Mouse (Mus musculus): ENCODE results near the gene Cdh5.
"Not testable (repeated sequence)": the region's sequence is repeated elsewhere in the genome, so short reads cannot be mapped to it uniquely, and the experiment has no call there.

The Cdh5 gene

GRCm38 (mm10) chr8:104093336-104093735, 8.1 kb upstream of the Cdh5 start:
- DNase-seq: no peak

- no peak for DNase-seq
Observed at GRCm38 (mm10) chr8:104095595-104095994, 5.8 kb upstream of the Cdh5 start.

GRCm38 (mm10) chr8:104096644-104097043, 4.8 kb upstream of the Cdh5 start:
- DNase-seq: no peak

GRCm38 (mm10) chr8:104098671-104099346, 2.6 kb upstream of the Cdh5 start:
- no peak for DNase-seq

GRCm38 (mm10) chr8:104099347-104100099, 1.9 kb upstream of the Cdh5 start:
- peak; percentile 50 to 64 for DNase-seq

GRCm38 (mm10) chr8:104100724-104101123, 701 bp upstream of the Cdh5 start:
- not testable (repeated sequence) for DNase-seq

DNA sequence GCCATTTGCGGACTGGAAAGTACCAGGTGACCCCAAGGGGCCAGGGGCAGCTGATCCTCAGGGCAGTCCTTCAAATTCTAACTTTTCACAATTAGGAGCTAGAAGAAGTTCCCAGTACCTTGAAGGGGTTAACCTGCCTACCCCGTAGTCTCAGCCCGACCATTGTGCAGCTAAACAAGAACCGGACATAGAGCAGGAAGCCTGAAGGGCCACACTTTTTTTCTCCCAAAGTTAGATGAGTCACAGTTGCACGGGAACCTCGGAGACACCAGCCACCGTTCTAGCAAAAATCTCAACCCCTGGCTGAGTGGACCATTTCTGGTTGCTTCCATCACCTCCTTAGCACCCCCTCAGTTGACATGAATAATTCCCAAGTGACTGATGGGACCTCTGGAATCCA, 2.0 kb downstream of the Cdh5 start:
- no peak for DNase-seq

GRCm38 (mm10) chr8:104105768-104106167, 4.3 kb downstream of the Cdh5 start:
- DNase-seq: no peak

DNA sequence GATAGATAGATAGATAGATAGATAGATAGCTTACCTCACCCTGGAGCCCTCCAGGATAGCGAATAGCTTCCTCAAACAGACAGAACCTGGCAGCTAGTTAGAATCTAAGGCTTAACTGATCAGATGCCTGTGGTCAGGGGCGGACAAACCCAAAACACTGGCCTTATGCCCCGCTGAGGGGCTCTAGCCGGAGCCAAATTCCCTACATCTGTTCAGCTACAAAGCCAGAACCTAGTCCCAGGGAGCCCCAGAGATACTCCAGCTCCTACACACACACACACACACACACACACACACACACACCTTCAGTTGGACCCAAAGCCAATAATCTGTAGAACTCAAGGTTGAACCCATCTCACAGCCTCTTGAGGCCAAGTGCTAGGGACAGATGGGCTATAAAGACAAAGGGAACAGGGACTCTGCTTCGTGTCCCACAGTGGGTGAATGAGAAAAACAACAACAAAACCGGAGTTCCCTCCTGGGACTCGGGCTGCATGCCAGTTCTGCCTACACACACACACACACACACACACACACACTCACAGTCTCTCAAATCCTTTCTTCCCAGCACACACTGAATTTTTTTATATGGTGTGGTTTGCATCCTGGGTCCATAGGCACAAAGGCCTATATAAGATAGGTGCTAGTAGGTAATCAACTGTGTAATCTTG, 5.0 kb downstream of the Cdh5 start:
- no peak for DNase-seq

DNA sequence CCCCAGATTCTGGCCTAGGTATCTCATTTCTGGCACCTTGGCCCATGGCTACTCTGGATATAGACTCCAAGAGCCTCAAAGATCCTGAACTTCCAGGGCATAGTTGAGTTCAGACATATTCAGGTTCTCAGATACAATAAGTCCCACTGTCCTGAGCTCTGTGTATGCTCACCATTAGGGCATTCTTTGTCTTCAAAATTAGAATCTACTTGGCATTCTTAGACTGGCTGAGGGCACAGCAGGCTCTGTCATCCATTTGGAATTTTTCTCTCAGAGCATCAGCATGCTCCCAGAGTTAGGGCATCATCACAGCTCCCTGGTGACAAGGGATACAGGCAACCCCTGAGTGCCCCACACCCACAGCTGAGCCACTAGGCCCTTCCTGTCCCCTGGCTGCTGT, 5.7 kb downstream of the Cdh5 start:
- no peak for DNase-seq

GRCm38 (mm10) chr8:104108048-104108447, 6.6 kb downstream of the Cdh5 start:
- no peak for DNase-seq

GRCm38 (mm10) chr8:104110498-104111134, 9.2 kb downstream of the Cdh5 start:
- peak in 1 of 2 experiments; percentile 8 for DNase-seq

DNA sequence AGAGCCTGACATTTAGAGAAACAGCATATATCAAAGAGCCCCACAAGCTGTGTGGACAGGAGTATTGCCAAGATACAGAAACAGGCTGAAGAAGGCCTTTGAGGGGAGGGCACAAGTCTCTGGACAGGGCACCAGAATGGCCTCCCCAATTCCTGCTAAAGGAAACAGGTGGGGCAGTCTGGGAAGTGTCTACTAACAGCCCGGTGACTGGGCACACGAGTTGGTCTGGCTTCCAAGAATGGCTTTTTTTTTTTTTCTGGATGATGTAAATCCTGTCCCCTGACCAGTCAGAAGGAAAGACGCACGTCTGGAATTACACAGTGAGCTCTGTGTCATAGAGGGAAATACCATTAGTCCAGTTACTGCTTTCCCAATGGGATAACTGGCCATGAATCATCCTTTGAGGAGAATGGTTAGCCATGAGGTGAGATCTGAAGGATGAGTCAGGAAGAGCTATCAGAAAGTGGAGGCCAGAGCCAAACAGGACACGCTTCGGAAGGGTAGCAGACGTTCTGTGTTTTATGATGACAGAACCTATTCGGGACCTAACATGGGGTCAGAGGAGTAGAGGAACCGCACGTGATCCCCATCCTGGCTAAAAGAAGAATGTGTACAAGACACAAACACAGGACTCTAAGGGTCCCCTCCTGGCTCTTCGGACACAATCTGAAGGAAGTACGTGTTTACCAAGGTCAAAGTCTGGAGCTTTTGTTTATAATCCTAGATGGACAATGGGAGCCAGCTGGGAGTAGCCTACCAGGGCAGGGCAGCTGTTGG, 20.4 kb downstream of the Cdh5 start:
- no peak for DNase-seq

DNA sequence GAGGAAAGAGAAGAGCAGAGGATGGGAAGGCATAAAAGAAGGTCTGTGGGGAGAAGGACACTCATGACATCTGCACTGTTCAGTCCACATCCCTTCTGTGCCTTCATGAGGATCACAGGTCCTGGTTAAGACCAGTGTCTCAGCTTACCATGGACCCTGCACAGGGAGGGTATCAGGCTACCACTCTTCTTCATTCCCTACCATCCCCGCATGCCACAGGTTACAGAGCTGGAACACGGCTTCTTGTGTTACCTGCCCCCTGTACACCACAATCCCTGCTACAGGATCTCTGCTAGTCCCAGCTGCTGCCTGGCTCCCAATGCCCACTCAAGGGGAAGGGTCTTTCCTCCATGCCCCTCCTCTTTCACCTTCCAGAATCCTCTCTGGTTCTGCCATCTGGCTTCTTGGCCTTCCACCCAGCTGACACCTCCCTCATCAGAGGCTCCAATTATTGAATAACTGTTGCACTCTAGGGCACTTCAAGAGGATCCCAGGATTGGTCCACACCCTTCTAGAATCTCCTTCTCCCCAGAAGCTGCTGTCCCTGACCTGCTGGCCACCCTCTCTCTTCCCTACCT, 21.7 kb downstream of the Cdh5 start:
- DNase-seq: no peak

- no peak for DNase-seq
Observed at GRCm38 (mm10) chr8:104124534-104124933, 23.1 kb downstream of the Cdh5 start.

DNA sequence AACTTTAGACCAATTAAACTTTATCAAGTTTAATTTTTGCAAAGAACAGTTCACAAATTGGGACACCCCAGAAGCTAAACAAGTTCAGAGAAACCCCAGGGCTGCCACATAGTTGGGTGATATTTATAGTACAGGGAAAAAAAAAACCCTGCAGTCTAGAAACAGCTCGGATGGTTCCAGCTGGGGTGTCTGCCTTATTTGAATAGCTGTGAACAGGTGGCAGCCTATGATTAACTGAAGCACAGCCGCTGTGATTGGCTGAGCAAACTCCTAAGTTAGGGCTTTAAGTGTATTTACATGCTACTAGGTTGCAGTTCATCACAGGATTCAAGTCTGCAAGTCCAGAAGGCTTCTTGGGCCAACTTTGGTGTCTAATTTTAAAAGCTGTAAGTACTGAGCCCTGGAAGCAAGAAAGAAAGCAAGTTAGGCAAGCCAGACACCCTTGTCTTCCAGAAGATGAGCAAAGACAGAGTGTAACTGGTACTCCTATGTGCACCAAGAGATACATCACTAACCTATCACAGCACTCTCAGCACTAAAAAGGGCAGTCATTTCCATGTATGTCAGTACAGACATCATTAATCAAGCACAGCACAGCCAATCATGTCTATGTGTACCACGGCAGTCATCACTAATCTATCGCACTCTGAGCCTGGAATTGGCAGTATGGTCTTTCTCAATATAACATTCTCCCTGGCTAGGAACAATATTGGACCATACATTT, 25.9 kb downstream of the Cdh5 start:
- DNase-seq: no peak

- no peak for DNase-seq
Observed at GRCm38 (mm10) chr8:104130916-104131315, 29.5 kb downstream of the Cdh5 start.

DNA sequence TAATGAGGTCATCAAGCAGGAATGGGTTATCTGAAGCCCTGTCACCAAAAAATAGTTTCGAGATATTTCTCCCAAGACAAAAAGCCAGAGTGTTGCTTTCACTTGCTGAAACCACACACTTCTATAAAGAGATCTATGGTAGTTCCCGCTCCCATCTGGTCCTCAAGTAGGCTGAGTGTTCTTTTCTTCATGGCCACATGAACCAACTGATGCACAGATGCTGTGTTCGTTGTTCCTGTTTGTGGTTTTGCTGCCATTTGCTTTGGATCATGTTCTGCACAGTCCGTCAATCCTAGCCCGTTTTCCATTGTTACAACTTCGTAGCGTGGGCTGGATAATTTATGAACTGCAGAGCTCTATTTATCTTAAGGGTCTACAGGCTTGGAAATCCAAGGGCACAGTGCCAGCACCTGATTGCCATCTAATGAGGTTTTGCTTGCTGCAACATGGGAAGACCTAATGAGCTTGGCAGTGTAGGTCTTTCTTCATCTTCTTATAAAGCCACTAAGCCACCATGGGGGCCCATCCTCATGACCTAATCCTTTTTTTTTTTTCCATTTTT, 30.1 kb downstream of the Cdh5 start:
- no peak for DNase-seq

DNA sequence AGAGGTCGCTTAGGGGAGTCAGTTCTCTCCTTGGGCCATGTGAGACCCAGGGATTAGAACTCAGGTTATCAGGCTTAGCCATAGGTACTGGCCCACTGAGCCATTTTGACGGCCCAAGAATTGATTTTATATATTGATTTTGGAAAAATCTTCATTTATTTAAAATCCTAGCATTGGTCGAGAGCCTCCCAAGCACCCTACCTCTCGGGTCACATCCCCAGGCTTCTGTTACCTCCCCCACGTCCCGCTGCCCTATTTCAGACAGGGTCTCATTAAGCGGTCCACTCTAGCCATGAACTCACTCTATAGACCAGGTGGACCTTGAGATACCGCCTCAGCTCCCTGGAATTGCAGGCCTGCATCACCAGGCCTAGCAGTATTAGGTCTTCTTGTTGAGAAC, 33.1 kb downstream of the Cdh5 start:
- DNase-seq: no peak

- DNase-seq: no peak
Observed at GRCm38 (mm10) chr8:104136277-104136676, 34.9 kb downstream of the Cdh5 start.

DNA sequence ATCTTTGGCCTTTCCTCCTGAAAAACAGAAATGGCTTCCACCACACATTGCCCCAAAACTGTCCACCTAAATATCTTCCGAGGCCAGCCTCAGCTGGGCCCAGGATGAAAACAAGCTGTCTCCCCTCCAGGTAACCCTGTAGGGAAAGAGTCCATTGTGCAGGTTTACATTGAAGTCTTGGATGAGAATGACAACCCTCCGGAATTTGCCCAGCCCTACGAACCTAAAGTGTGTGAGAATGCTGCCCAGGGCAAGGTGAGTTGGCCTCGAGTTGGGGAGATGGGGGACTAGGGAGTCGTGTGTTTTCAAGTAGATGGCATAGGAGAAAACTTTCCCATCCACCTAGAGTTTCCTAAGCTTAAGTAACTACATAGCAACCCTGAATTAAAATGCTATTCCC, 36.2 kb downstream of the Cdh5 start:
- DNase-seq: no peak

Data from thymus, adult 18-20 months (tissue).